Mouse (Mus musculus) erythroblast, embryonic 14.5 days (primary cell): ENCODE data around the gene Kctd13.

ENCODE experiments used
- GATA1 ChIP-seq: IDR thresholded peaks from 2 replicates; pipeline ENCODE4 v1.6.1; 2012; ENCODE audit warnings: low read length, inconsistent platforms, mixed read lengths
- TAL1 ChIP-seq: IDR thresholded peaks from 3 replicates; pipeline ENCODE4 v1.6.1; 2012; ENCODE audit warnings: low read length, inconsistent platforms, mixed read lengths

GRCm38 (mm10) chr7:126963548-126964286, 35.0 kb downstream of the Kctd13 start:
- TF ChIP-seq GATA1 (no peak), TAL1 (no peak)
